Mouse (Mus musculus) heart, postnatal 0 days (tissue): Measurements from ENCODE around the gene Mob1b.

Source experiments
- CTCF ChIP-seq: IDR thresholded peaks from 2 replicates; pipeline ENCODE4 v1.5.1; 2016; ENCODE audit warnings: antibody characterized with exemption, control low read depth, low read depth
- EP300 ChIP-seq: IDR thresholded peaks from 2 replicates; pipeline ENCODE4 v1.6.1; 2016; ENCODE audit warnings: antibody characterized with exemption, low read depth

DNA sequence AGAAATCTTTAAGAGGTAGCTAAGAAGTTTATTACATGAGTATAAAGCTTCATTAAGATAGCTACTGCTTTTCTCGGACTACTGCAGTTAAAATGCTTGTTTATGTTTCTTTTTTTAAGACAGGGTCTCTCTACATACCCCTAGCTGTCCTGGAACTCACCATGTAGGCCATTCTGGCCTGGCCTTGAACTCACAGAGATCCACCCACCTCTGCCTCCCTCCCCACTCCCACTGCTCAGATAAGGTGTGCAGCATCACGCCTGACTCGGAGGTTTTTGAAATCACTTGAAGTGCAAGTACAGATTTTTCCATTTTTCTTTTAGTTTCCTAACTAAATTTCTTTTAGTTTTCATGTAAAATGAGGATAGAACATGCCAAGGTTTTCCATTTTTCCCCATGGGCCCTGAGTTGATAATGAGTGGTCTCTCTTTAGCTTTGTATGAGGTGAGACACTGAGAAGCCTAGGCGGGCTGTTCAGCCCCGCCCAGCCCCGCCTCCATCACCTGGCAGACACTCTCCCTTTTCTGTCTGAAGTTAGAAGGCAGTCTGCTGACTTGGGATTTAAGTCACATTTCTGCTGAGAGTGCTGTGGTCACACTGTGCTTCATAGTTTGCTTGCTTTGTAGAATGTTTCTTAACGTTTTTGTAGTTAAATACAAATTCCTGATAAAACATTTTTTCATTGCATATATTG lies 61.6 kb downstream of the Mob1b start:
- TF ChIP-seq CTCF (no peak), EP300 (no peak)
